Mouse (Mus musculus): ENCODE data around the gene Rubcn. TPM values are rescaled to one million over a fixed set of nuclear protein-coding genes. Genes with fewer than 3 reads are reported as not detected.
"Not testable (repeated sequence)": the region's sequence is repeated elsewhere in the genome, so short reads cannot be mapped to it uniquely, and the experiment has no call there.

The Rubcn gene
- polyA plus RNA-seq (2012; ENCODE audit: insufficient read depth, insufficient read length, missing spikeins): 35.4 and 39.7 TPM in 2 replicates

GRCm38 (mm10) chr16:32877343-32878156, at the start of gene Rubcn, which contains the start of gene Fyttd1:
Gene Rubcn (minus strand): TSS chr16:32877766.
Gene Fyttd1 (plus strand): TSS chr16:32877500.
- peaks cover 31% of the 10 kb centered on the region for H3K4me1 ChIP-seq (ENCODE audit: control insufficient read depth, insufficient read depth, low read length)
- H3K4me3 ChIP-seq (ENCODE audit: insufficient read depth, low read length): peak within 1 kb of the TSS; percentile 83
- peak within 1 kb of the TSS; percentile 55 for H3K27ac ChIP-seq (ENCODE audit: insufficient read depth, low read depth, low read length)
- no peak for TF ChIP-seq POLR2A (IDR thresholded peaks at IDR 0.05; ENCODE audit: borderline replicate concordance, low read depth, low read length)
- TF ChIP-seq CTCF (IDR thresholded peaks at IDR 0.05; ENCODE audit: low read depth, low read length): no peak

DNA sequence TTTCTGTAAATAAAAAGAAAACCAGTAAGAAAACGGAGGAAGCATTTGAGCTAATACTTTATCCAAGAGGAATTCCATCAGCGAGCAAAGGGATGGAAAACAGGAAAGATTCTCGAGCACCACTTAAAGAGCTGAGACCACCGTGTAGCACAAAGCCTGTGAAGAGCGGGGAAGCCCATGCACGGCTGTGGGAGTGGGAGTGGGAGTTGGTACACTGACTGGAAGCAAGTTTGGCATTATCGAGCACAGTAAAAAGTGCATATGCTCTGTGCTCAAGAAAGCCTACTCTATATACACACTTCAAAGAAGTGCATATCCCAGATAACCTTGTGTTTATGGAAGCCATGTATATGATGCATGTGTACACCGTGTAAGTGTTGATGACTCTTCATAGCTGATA, 49.5 kb upstream of the Rubcn start:
- no peak for TF ChIP-seq POLR2A (IDR thresholded peaks at IDR 0.05; ENCODE audit: borderline replicate concordance, low read depth, low read length)
- no peak for TF ChIP-seq CTCF (IDR thresholded peaks at IDR 0.05; ENCODE audit: low read depth, low read length)
- H3K27ac ChIP-seq (ENCODE audit: insufficient read depth, low read depth, low read length): no peak overlapping the region
- H3K4me1 ChIP-seq (ENCODE audit: control insufficient read depth, insufficient read depth, low read length): 0 out of 2 replicates have a peak, but pooled peaks cover 2% of the 10 kb centered on the region
- H3K4me3 ChIP-seq (ENCODE audit: insufficient read depth, low read length): no peak overlapping the region

GRCm38 (mm10) chr16:32926629-32927028, 49.1 kb upstream of the Rubcn start:
- H3K27ac ChIP-seq (ENCODE audit: insufficient read depth, low read depth, low read length); H3K4me3 ChIP-seq (ENCODE audit: insufficient read depth, low read length); H3K4me1 ChIP-seq (ENCODE audit: control insufficient read depth, insufficient read depth, low read length): not testable (repeated sequence)

- peaks cover 11% of the 10 kb centered on the region for H3K4me1 ChIP-seq (ENCODE audit: control insufficient read depth, insufficient read depth, low read length)
- no peak overlapping the region for H3K27ac ChIP-seq (ENCODE audit: insufficient read depth, low read depth, low read length)
- TF ChIP-seq POLR2A (IDR thresholded peaks at IDR 0.05; ENCODE audit: borderline replicate concordance, low read depth, low read length): no peak
- TF ChIP-seq CTCF (IDR thresholded peaks at IDR 0.05; ENCODE audit: low read depth, low read length): no peak
- H3K4me3 ChIP-seq (ENCODE audit: insufficient read depth, low read length): peak overlapping the region; percentile 51
Observed at GRCm38 (mm10) chr16:32915292-32916068, 37.9 kb upstream of the Rubcn start.

DNA sequence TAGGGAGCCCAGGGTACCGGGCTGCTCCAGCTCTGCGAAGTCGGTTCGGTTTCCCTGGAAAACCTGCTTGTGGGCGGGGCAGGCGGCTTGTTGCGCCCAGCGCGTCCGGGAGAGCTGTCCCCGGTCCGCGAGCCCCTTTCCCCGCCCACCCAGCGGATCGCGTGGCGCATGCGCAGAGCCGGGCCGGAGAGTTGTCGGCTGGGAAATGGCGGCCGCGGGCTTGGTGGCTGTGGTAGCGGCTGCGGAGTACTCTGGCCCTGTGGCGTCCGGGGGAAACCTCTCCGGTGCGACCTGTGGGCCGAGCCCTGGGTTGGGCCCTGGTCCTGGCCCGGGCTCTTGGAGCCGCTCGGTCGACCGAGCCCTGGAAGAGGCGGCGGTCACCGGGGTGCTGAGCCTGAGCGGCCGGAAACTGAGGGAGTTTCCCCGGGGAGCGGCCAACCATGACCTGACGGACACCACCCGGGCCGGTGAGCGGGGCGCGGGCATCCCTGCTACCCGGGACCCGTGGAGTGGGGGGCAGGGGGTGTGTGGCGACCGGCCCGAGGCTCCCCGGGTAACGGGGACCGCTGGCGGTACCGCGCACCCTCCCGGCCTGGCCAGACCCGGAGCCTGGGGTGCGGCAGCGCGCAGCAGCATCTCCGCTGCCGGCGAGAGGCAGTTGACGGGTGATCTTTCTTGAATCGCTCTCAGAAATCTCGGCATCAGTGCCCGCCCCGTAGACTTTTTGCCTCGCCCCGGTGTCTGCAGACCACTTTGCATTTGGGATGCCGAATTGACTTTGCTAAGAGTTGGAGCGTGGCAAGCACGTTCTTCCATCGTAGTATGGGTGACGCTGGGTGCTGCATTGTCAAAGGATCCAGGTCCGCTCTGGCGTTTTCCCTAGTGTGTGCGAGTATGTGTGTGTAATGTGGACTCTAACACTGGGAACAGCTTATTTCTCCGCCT, 36.6 kb upstream of the Rubcn start, which contains the start of gene Lrch3:
Gene Lrch3 (plus strand): TSS at position 164 of the 945 bp plus-strand sequence.
- TF ChIP-seq CTCF (IDR thresholded peaks at IDR 0.05; ENCODE audit: low read depth, low read length): no peak
- peak; percentile 91 for TF ChIP-seq POLR2A (IDR thresholded peaks at IDR 0.05; ENCODE audit: borderline replicate concordance, low read depth, low read length)
- Histone ChIP-seq H3K4me1 (ENCODE audit: control insufficient read depth, insufficient read depth, low read length) (peaks cover 11% of the 10 kb centered on the region), H3K27ac (ENCODE audit: insufficient read depth, low read depth, low read length) (peak within 1 kb of the TSS; percentile 47), H3K4me3 (ENCODE audit: insufficient read depth, low read length) (peak within 1 kb of the TSS; percentile 89)

DNA sequence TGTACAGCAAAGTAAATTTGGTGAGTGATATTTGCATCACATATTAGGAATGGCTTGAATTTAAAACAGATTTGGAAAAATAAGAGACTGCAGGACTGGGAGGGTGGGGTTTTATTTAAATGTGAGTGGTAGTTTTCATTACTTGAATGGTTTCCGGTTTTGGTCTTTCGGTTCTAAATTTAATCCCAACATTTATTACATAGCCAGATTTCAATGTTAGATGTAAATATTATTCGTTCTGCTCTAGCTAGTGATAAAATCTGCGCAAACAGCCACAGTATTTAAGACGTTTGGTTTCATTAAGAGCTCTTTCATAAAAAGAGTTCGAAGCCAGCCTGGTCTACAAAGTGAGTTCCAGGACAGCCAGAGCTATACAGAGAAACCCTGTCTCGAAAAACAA, 35.6 kb upstream of the Rubcn start:
- Histone ChIP-seq H3K4me3 (ENCODE audit: insufficient read depth, low read length) (no peak overlapping the region), H3K27ac (ENCODE audit: insufficient read depth, low read depth, low read length) (no peak overlapping the region), H3K4me1 (ENCODE audit: control insufficient read depth, insufficient read depth, low read length) (peaks cover 7% of the 10 kb centered on the region)
- no peak for TF ChIP-seq POLR2A (IDR thresholded peaks at IDR 0.05; ENCODE audit: borderline replicate concordance, low read depth, low read length)
- TF ChIP-seq CTCF (IDR thresholded peaks at IDR 0.05; ENCODE audit: low read depth, low read length): no peak

DNA sequence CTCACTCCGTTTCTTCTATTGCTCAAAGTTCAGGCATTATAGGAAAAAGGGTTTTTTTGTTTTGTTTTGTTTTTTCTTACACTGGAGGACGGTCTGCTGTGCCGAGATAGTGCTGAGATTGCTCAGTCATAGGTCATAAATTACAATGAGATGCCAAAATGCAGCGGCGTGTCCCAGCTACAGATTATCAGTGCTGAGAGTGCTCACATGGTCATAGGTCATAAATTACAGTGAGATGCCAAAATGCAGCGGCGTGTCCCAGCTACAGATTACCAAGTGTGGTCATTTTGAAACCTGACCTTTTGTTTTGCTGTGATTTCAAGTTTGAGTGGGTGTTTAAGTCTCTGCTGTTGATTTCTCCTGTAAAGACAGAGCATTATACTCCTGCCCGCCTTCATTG, 29.2 kb upstream of the Rubcn start:
- Histone ChIP-seq H3K4me3 (ENCODE audit: insufficient read depth, low read length) (no peak overlapping the region), H3K4me1 (ENCODE audit: control insufficient read depth, insufficient read depth, low read length) (no peaks in the 10 kb centered on the region), H3K27ac (ENCODE audit: insufficient read depth, low read depth, low read length) (no peak overlapping the region)
- TF ChIP-seq POLR2A (IDR thresholded peaks at IDR 0.05; ENCODE audit: borderline replicate concordance, low read depth, low read length) (no peak), CTCF (IDR thresholded peaks at IDR 0.05; ENCODE audit: low read depth, low read length) (no peak)

DNA sequence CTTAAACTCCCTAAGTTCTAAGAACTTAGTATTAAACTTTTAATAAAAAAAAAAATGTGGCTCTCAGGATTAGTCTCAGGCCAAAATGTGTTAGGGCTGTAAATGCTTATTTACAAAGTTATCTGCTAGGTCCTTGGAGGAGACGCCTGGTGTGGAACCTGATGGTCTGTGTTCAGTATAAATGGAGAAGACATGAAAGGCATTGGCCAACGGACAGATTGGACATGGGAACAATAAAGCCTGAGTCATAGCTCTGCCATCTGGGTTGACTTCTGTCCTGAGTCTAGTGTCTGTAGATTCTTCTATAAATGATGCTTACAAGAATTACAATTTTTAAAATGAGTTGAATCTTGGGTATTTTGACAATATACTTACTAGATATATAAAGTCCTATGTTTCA, 28.6 kb upstream of the Rubcn start:
- Histone ChIP-seq H3K4me1 (ENCODE audit: control insufficient read depth, insufficient read depth, low read length) (no peaks in the 10 kb centered on the region), H3K27ac (ENCODE audit: insufficient read depth, low read depth, low read length) (no peak overlapping the region), H3K4me3 (ENCODE audit: insufficient read depth, low read length) (no peak overlapping the region)
- TF ChIP-seq POLR2A (IDR thresholded peaks at IDR 0.05; ENCODE audit: borderline replicate concordance, low read depth, low read length) (no peak), CTCF (IDR thresholded peaks at IDR 0.05; ENCODE audit: low read depth, low read length) (no peak)

DNA sequence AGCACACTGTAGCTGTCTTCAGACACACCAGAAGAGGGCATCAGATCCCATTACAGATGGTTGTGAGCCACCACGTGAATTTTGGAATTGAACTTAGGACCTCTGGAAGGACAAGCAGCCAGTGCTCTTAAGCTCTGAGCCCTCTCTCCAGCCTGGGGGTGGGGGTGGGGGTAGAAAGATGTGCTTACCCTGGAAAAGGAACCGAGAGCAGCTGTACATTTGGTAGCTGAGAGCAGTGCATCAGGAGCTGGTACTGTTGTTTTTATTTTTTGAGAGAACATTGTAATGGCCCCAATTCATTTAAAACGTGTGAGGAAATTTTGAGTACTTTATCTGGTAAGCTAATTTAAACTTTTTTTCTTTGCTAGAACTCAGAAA, 24.5 kb upstream of the Rubcn start:
- Histone ChIP-seq H3K27ac (ENCODE audit: insufficient read depth, low read depth, low read length) (no peak overlapping the region), H3K4me3 (ENCODE audit: insufficient read depth, low read length) (no peak overlapping the region), H3K4me1 (ENCODE audit: control insufficient read depth, insufficient read depth, low read length) (no peaks in the 10 kb centered on the region)
- TF ChIP-seq CTCF (IDR thresholded peaks at IDR 0.05; ENCODE audit: low read depth, low read length) (no peak), POLR2A (IDR thresholded peaks at IDR 0.05; ENCODE audit: borderline replicate concordance, low read depth, low read length) (no peak)
